Mouse (Mus musculus): ENCODE results near the gene Hist1h4n.
"Not testable (repeated sequence)": the region's sequence is repeated elsewhere in the genome, so short reads cannot be mapped to it uniquely, and the experiment has no call there.

Hist1h4n gene

GRCm38 (mm10) chr13:21831418-21832394, at the start of gene Hist1h4n:
TSS of gene Hist1h4n (minus strand) at chr13:21832196.
- DNase-seq (ENCODE audit: low spot score): not testable (repeated sequence)

GRCm38 (mm10) chr13:21880735-21881134, 48.7 kb upstream of the Hist1h4n start:
- no peak for DNase-seq (ENCODE audit: low spot score)

- not testable (repeated sequence) for DNase-seq (ENCODE audit: low spot score)
Observed at GRCm38 (mm10) chr13:21865503-21865902, 33.5 kb upstream of the Hist1h4n start.

- DNase-seq (ENCODE audit: low spot score): no peak
Observed at GRCm38 (mm10) chr13:21861608-21862007, 29.6 kb upstream of the Hist1h4n start.

GRCm38 (mm10) chr13:21855698-21856162, 23.7 kb upstream of the Hist1h4n start:
- DNase-seq (ENCODE audit: low spot score): no peak

- DNase-seq (ENCODE audit: low spot score): no peak
Observed at GRCm38 (mm10) chr13:21855146-21855545, 23.1 kb upstream of the Hist1h4n start.

GRCm38 (mm10) chr13:21852215-21852945, 20.4 kb upstream of the Hist1h4n start:
- DNase-seq (ENCODE audit: low spot score): no peak

GRCm38 (mm10) chr13:21850696-21851095, 18.7 kb upstream of the Hist1h4n start:
- DNase-seq (ENCODE audit: low spot score): not testable (repeated sequence)

GRCm38 (mm10) chr13:21847883-21848282, 15.9 kb upstream of the Hist1h4n start:
- DNase-seq (ENCODE audit: low spot score): no peak

GRCm38 (mm10) chr13:21846356-21846755, 14.4 kb upstream of the Hist1h4n start:
- not testable (repeated sequence) for DNase-seq (ENCODE audit: low spot score)

- DNase-seq (ENCODE audit: low spot score): not testable (repeated sequence)
Observed at GRCm38 (mm10) chr13:21840508-21840907, 8.5 kb upstream of the Hist1h4n start.

- DNase-seq (ENCODE audit: low spot score): not testable (repeated sequence)
Observed at GRCm38 (mm10) chr13:21833461-21833860, 1.5 kb upstream of the Hist1h4n start, which contains the start of the genes Hist1h2ap and Hist1h2br. TSS of gene Hist1h2ap (minus strand) at chr13:21833507. TSS of gene Hist1h2br (plus strand) at chr13:21833743.

- no peak for DNase-seq (ENCODE audit: low spot score)
Observed at GRCm38 (mm10) chr13:21830344-21830743, 1.7 kb downstream of the Hist1h4n start.

- no peak for DNase-seq (ENCODE audit: low spot score)
Observed at GRCm38 (mm10) chr13:21828511-21828910, 3.5 kb downstream of the Hist1h4n start.

- not testable (repeated sequence) for DNase-seq (ENCODE audit: low spot score)
Observed at GRCm38 (mm10) chr13:21820082-21820890, 11.7 kb downstream of the Hist1h4n start.

- DNase-seq (ENCODE audit: low spot score): not testable (repeated sequence)
Observed at GRCm38 (mm10) chr13:21812092-21812491, 19.9 kb downstream of the Hist1h4n start.

- not testable (repeated sequence) for DNase-seq (ENCODE audit: low spot score)
Observed at GRCm38 (mm10) chr13:21811539-21811938, 20.5 kb downstream of the Hist1h4n start, which contains the start of gene Hist1h4m. TSS of gene Hist1h4m (plus strand) at chr13:21811746.

- DNase-seq (ENCODE audit: low spot score): not testable (repeated sequence)
Observed at GRCm38 (mm10) chr13:21811074-21811473, 20.9 kb downstream of the Hist1h4n start.

GRCm38 (mm10) chr13:21810073-21810472, 21.9 kb downstream of the Hist1h4n start, which contains the start of the genes Hist1h2bq and Hist1h2ao:
TSS of gene Hist1h2bq (minus strand) at chr13:21810197.
TSS of gene Hist1h2ao (plus strand) at chr13:21810465.
- not testable (repeated sequence) for DNase-seq (ENCODE audit: low spot score)

GRCm38 (mm10) chr13:21803058-21803457, 28.9 kb downstream of the Hist1h4n start:
- not testable (repeated sequence) for DNase-seq (ENCODE audit: low spot score)

- not testable (repeated sequence) for DNase-seq (ENCODE audit: low spot score)
Observed at GRCm38 (mm10) chr13:21797163-21797562, 34.8 kb downstream of the Hist1h4n start.

Data from urinary bladder, postnatal 10 days (tissue).